Mouse (Mus musculus) myocyte (in vitro differentiated cells): ENCODE data around the gene Gm7075.

Experiments
- E2F4 ChIP-seq: IDR thresholded peaks from one replicate; pipeline ENCODE4 v1.6.1; 2011; ENCODE audit warnings: mild to moderate bottlenecking, control low read depth, moderate library complexity; ENCODE audit not compliant: insufficient read depth
- MAX ChIP-seq: IDR thresholded peaks from one replicate; pipeline ENCODE4 v1.6.1; 2011; ENCODE audit warnings: low read depth, mild to moderate bottlenecking, control low read depth
- MYOD1 ChIP-seq, 3 experiments: IDR thresholded peaks; one replicate each; pipeline ENCODE4 v1.6.1; 2011; ENCODE audit warnings: control low read depth in 2 of 3, low read depth in 2 of 3, mild to moderate bottlenecking in 2 of 3, moderate library complexity in 1 of 3; ENCODE audit not compliant: insufficient read length in 2 of 3, control insufficient read depth in 1 of 3
- POLR2A ChIP-seq: IDR thresholded peaks from one replicate; pipeline ENCODE4 v1.6.1; 2011; ENCODE audit warnings: low read depth, mild to moderate bottlenecking, control low read depth, moderate library complexity; ENCODE audit not compliant: insufficient read length

- no peak for TF ChIP-seq MAX
- no peak for TF ChIP-seq MYOD1 (IDR thresholded peaks at IDR 0.05; ENCODE audit: control insufficient read depth in 1 of 3, insufficient read length in 2 of 3, low read depth in 2 of 3)
- no peak for TF ChIP-seq POLR2A
- no peak for TF ChIP-seq E2F4
Measured at GRCm38 (mm10) chr10:63403636-63404035, 18.0 kb downstream of the Gm7075 start.
